Mouse (Mus musculus): ENCODE results near the gene Ormdl1.
A peak's percentile ranks its signal among the peaks of the same experiment; 100 is the strongest.
"Not testable (repeated sequence)": the region's sequence is repeated elsewhere in the genome, so short reads cannot be mapped to it uniquely, and the experiment has no call there.

Ormdl1 gene

DNA sequence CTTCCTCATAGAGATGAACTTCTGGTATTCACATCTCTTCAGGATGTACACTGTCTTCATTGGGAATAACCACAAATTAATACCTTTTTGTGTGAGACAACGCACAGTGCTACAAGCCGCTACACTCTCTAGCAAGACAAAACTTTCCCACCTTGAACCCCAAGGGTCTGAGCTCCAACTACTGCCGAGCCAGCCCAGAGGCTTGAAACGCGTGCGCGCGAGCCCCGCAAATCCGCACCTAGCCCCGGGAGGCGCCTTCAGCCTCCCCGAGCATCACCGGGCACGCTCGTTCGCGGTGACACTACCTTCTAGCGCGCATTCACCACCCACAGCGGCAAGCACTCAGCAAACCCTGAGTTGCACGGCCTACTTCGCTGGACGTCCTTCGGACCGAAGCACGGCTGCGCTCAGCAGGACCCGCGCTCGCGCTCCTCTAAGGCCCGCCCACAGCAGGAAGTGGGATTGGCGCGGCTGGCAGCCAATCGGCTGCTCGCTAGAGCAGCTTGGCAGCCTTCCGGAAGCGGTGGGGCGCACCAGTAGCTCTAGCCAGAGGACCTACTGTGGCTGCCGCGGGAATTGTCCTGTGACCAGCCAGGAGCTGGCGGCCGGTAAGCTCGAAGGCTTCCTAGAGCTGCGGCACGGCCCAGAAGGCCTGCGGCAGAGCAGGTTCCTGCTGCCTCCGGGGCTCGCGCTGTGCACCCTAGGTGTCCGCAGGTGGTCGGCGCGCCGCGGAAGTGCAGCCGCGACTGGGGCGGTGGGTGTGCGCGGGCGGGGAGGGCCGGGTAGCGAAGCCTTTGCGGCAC lies at the start of gene Ormdl1, which contains the start of the genes Pms1 and Gm28778:
TSS of gene Ormdl1 (plus strand) at position 515 of the 803 bp plus-strand sequence.
TSS of gene Pms1 (minus strand) at position 438 of the 803 bp plus-strand sequence.
TSS of gene Gm28778 (plus strand) at position 531 of the 803 bp plus-strand sequence.
- DNase-seq (ENCODE audit: low read depth, low spot score) = peak; percentile 94

DNA sequence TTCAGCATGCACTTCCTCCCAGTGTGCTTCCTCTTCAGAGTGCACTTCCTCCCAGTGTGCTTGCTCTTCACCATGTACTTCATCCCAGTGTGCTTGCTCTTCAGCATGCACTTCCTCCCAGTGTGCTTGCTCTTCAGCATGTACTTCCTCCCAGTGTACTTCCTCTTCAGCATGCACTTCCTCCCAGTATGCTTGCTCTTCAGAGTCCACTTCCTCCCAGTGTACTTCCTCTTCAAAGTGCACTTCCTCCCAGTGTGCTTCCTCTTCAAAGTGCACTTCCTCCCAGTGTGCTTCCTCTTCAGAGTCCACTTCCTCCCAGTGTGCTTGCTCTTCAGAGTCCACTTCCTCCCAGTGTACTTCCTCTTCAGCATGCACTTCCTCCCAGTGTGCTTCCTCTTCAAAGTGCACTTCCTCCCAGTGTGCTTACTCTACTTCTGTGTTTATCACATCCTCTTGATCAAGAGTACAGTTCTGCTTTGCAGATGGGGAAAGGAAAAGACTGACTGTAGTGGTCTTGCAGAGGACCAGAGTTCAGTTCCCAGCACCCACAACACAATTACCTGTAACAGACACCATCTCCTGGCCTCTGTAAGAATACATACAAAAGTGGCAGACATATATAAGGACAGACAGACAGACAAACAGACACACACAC lies 31.8 kb upstream of the Ormdl1 start:
- DNase-seq (ENCODE audit: low read depth, low spot score) = not testable (repeated sequence)

- no peak for DNase-seq (ENCODE audit: low read depth, low spot score)
Observed at GRCm38 (mm10) chr1:53269901-53270300, 27.0 kb upstream of the Ormdl1 start.

- DNase-seq (ENCODE audit: low read depth, low spot score) = peak; percentile 31
Observed at GRCm38 (mm10) chr1:53272646-53273045, 24.2 kb upstream of the Ormdl1 start.

DNA sequence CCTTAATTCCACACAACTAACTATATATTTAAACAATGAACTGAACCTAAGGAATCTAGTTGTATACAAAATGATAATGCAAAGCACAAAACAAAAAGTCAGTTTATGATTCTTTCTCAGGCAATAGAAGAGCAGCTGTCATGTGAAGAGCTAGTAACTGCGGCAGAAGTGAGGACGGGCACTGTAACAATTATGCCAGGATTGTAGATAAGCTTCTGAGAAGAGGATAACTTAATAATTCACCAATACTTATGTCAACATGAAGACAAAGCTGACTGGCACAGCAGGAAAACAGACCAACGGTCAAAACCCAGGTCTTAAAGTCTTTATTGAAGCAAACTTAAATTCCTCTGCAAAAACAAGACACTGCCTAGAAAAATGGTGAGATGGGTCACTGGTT lies 5.7 kb upstream of the Ormdl1 start:
- DNase-seq (ENCODE audit: low read depth, low spot score) = no peak

GRCm38 (mm10) chr1:53300506-53300905 lies 3.6 kb downstream of the Ormdl1 start:
- no peak for DNase-seq (ENCODE audit: low read depth, low spot score)

DNA sequence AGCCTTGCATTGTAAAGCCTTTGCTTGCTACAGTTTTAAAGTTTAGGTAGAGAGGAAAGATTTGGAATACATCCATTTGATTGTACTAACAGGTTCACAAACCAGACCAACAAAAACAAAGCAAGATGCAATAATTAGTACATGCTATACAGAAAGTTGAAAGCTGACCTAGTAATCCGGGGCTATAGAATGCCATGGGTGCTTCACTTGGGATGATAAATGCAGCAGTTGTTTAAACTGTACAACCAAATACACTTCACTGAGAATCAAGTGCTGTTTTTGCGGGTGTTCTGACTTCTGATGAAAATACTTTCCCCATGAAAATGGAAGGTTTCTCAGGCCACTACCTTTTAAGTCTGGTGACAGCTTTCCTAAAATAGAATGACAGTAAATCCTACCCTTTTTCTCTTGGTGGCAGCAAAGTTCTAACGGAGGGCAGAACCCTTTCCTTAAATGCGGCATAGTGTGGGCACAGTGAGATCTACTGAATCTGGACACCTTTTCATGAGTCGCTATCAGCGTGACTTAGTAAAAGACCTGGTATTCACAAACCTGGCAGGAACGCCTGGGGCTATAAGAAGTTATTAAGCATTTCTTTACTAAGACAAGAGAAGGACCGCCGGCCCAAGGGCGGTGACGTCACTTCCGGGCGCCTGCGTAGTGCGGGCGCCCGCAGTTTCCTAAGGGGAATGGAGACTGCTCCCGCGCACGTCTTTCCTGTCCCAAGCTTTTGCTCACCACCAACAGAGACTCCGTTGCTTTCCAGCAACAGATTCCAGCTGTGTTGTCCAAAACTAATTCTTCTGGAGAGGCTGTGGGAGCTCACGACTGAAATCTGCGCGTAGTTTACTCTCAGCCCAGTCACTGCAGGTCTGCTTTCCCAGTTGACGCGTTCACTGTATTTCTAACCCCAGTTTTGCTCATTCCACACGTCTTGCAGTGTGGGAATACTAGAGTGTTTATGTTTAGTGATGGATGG lies 16.4 kb downstream of the Ormdl1 start, which contains the start of gene Osgepl1:
TSS of gene Osgepl1 (plus strand) at position 636 of the 979 bp plus-strand sequence.
- DNase-seq (ENCODE audit: low read depth, low spot score) = peak; percentile 83

- no peak for DNase-seq (ENCODE audit: low read depth, low spot score)
Observed at GRCm38 (mm10) chr1:53321662-53322344, 24.9 kb downstream of the Ormdl1 start.

DNA sequence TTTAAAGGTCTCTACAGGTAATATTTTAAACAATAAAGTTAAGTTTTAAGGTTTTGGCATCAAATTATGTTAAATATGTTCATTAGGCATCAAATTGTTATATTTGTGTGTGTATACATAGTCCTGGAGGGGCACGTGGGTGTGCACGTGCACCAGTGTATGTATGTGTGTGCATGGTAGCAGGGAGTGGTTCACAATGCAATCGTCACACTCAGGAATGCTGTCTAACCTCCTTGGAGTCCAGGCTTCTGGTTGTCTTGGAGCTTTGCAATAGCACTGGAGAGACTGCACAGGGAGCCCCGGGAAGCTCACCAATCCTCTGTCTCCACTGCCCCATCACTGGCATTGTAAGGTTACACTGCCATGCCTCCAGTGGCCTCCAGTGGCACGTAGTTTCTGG lies 26.4 kb downstream of the Ormdl1 start:
- DNase-seq (ENCODE audit: low read depth, low spot score) = no peak

GRCm38 (mm10) chr1:53324277-53324676 lies 27.4 kb downstream of the Ormdl1 start:
- no peak for DNase-seq (ENCODE audit: low read depth, low spot score)

- no peak for DNase-seq (ENCODE audit: low read depth, low spot score)
Observed at GRCm38 (mm10) chr1:53324827-53325494, 28.1 kb downstream of the Ormdl1 start.

DNA sequence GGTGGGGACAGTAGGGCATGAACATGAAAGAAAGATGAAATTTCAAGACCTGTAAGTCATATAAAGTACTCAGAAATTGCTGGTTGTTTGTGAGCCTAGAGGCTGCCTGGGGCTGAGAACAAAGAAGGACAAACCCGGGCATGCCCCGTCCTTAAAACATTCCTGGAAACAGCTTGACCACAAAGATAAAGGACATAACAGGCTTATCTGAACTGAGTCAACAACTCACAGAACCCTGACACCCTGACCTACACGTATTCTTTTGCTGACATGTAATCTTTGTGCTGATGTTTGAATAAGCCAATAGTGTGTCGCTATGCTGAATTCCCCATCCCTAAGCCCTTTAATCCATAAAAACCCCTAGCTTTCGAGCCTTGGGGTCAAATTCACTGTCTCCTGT lies 36.6 kb downstream of the Ormdl1 start:
- not testable (repeated sequence) for DNase-seq (ENCODE audit: low read depth, low spot score)

DNA sequence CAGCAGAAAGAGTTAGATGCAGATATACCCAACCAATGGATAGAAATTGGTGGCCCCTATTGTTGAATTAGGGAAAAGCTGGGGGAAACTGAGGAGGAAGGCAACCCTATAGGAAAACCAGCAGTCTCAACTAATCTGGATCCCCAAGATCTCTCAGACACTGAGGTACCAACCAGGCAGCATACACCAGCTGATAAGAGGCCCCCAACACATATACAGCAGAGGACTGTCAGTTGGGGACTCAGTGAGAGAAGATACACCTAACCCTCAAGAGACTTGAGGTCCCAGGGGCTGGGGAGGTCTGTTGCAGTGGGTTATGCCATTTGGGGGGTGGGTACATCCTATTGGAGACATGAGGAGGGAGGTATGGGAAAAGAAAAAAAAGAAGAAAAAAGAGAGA lies 38.6 kb downstream of the Ormdl1 start:
- DNase-seq (ENCODE audit: low read depth, low spot score) = no peak

DNA sequence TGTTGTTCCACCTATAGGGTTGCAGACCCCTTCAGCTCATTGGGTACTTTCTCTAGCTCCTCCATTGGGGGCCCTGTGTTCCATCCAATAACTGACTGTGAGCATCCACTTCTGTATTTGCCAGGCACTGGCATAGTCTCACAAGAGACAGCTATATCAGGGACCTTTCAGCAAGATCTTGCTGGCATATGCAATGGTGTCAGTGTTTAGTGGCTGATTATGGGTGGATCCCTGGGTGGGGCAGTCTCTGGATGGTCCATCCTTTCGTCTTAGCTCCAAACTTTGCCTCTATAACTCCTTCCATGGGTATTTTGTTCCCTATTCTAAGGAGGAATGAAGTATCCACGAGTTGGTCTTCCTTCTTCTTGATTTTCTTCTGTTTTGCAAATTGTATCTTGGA lies 40.5 kb downstream of the Ormdl1 start:
- not testable (repeated sequence) for DNase-seq (ENCODE audit: low read depth, low spot score)

- DNase-seq (ENCODE audit: low read depth, low spot score) = no peak
Observed at GRCm38 (mm10) chr1:53341071-53341470, 44.2 kb downstream of the Ormdl1 start.

DNA sequence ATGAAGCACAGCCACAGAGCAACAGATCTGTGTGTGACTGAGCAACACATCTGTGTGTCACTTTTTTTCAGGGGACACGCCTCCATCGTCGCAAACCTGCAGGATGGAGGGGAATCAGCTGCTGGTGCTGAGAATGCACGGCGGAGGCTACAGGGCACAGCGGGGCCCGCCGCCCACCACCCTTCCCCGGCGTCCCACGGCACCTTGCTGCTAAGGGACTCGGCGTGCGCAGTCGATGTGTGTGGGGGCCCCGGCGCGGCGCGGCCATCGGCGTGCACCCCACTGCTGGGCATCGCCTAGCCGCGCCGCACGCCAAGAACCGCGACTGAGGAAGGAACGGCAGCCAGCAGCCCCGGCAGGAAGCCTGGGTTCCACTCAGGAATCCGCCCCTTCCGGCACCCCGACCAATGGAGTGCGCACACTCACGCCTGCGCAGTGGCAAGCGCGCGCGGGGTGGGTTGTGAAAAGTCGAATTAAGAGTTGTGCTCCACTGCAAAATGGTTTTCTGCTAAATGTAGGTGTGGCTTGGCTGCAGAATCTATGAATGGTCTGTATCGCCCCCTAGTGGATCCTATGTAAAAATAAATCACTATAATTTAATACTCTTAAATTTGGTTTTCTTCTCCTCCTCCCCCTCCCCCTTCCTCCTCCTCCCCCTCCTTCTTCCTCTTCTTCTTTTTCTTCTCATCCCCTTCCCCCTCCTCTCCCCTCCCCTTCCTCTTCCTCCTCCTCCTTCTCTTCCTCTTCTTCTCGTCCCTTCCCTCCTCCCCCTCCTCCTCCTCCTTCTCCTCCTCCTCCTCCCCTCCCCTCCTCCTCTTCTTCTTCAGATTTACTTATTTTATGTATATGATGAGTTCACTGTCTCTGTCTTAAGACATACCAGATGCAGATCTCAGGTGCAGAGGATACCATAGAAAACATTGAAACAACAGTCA lies 55.7 kb downstream of the Ormdl1 start, which contains the start of the genes Asdurf, Gm28551 and Asnsd1:
TSS of gene Asdurf (minus strand) at position 293 of the 935 bp plus-strand sequence.
TSS of gene Gm28551 (minus strand) at position 341 of the 935 bp plus-strand sequence.
TSS of gene Asnsd1 (minus strand) at position 426 of the 935 bp plus-strand sequence.
- DNase-seq (ENCODE audit: low read depth, low spot score) = peak; percentile 94

- DNase-seq (ENCODE audit: low read depth, low spot score) = no peak
Observed at GRCm38 (mm10) chr1:53358988-53359387, 62.1 kb downstream of the Ormdl1 start.
